Mouse (Mus musculus) forebrain, embryonic 14.5 days (tissue): ENCODE data around the gene Tnks2. TPM values are rescaled to one million over a fixed set of nuclear protein-coding genes. Genes with fewer than 3 reads are reported as not detected.

Source experiments
- ATAC-seq: fragments of 200-750 bp; cut with Nextera tagmentation; 2 replicates; pipeline ENCODE4 v1.8.0; 2017; ENCODE audit warnings: mild to moderate bottlenecking, moderate library complexity
- DNase-seq: peaks from one replicate; pipeline ENCODE4 v3.0.0-alpha.2; 2015; ENCODE audit warnings: low spot score
- H3K27ac ChIP-seq: fragments of 300-500 bp; sonication (generic); 2 replicates; pipeline ENCODE4 v1.5.1; 2014; ENCODE audit warnings: low read depth, mild to moderate bottlenecking, control low read depth, low read length, moderate library complexity
- H3K27me3 ChIP-seq: fragments of 300-500 bp; sonication (generic); replicated peaks from 2 replicates; pipeline ENCODE4 v1.6.1; 2014; ENCODE audit warnings: low read length, control low read depth, mixed read lengths; ENCODE audit not compliant: control insufficient read depth, insufficient read depth
- H3K36me3 ChIP-seq: fragments of 300-500 bp; sonication (generic); 2 replicates; pipeline ENCODE4 v1.6.1; 2014; ENCODE audit warnings: low read length, control low read depth; ENCODE audit not compliant: control insufficient read depth, insufficient read depth
- H3K4me1 ChIP-seq: fragments of 300-500 bp; sonication (generic); 2 replicates; pipeline ENCODE4 v1.6.1; 2014; ENCODE audit warnings: antibody characterized with exemption, low read length, control low read depth; ENCODE audit not compliant: control insufficient read depth, insufficient read depth
- H3K4me2 ChIP-seq: fragments of 300-500 bp; sonication (generic); 2 replicates; pipeline ENCODE4 v1.6.1; 2014; ENCODE audit warnings: mild to moderate bottlenecking, control low read depth, low read length
- H3K4me3 ChIP-seq: fragments of 300-500 bp; sonication (generic); 2 replicates; pipeline ENCODE4 v1.5.1; 2014; ENCODE audit warnings: low read depth, low read length, control low read depth
- H3K9ac ChIP-seq: fragments of 300-500 bp; sonication (generic); 2 replicates; pipeline ENCODE4 v1.6.1; 2014; ENCODE audit warnings: mild to moderate bottlenecking, low read length, control low read depth, moderate library complexity
- H3K9me3 ChIP-seq: fragments of 300-500 bp; sonication (generic); replicated peaks from 2 replicates; pipeline ENCODE4 v1.6.1; 2016; ENCODE audit warnings: low read length, control low read depth, mixed read lengths; ENCODE audit not compliant: control insufficient read depth
- WGBS: fragments of 180-500 bp; shearing (Covaris S2); extraction: QIAGEN DNeasy Blood & Tissue Kit; methylation state at CpG from one replicate; pipeline ENCODE4 v1.1.7; 2014; 5-methylcytosine and 5-hydroxymethylcytosine counted together
- polyA plus RNA-seq: library from polyadenylated mRNA; unstranded; fragments of >200 nt; fragmentation: Nextera tagmentation; extraction: Ambion mirVana; gene quantifications from 2 replicates; pipeline ENCODE4 v1.2.1, GENCODE M21; 2014

Gene Tnks2
- polyA plus RNA-seq, 1 experiment from 2014 or later: 50.0 TPM

- peaks cover 10% of the 10 kb centered on the region; the same call in 1 of the 2 replicates for H3K4me1 ChIP-seq
- no peak overlapping the region for H3K4me3 ChIP-seq
- H3K4me2 ChIP-seq: peak overlapping the region; percentile 14; the same call in 1 of the 2 replicates
- H3K27me3 ChIP-seq: no peaks in the 10 kb centered on the region
- H3K27ac ChIP-seq: no peak overlapping the region
- ATAC-seq (no peak), DNase-seq (no peak)
- H3K9ac ChIP-seq: no peak overlapping the region
- no peaks in the 10 kb centered on the region for H3K9me3 ChIP-seq
- no peaks in the 10 kb centered on the region for H3K36me3 ChIP-seq
- WGBS: 86% methylated on average over 1 of the region's 1 CpGs
Measured at GRCm38 (mm10) chr19:36916876-36917389, 82.9 kb downstream of the Tnks2 start.

GRCm38 (mm10) chr19:36918441-36919301 is 84.6 kb downstream of the Tnks2 start:
- peak overlapping the region; percentile 93 for H3K9ac ChIP-seq
- peaks cover 10% of the 10 kb centered on the region; the same call in 1 of the 2 replicates for H3K4me1 ChIP-seq
- peak overlapping the region; percentile 85 for H3K4me2 ChIP-seq
- no peaks in the 10 kb centered on the region for H3K9me3 ChIP-seq
- WGBS: under 1% methylated on average over 77 of the region's 85 CpGs
- peak; percentile 87 for DNase-seq
- no peaks in the 10 kb centered on the region for H3K27me3 ChIP-seq
- H3K27ac ChIP-seq: peak overlapping the region; percentile 88
- ATAC-seq: peak; percentile 92
- peak overlapping the region; percentile 88 for H3K4me3 ChIP-seq
- H3K36me3 ChIP-seq: no peaks in the 10 kb centered on the region

- Histone ChIP-seq H3K4me2 (peak within 1 kb of the TSS; percentile 85), H3K4me1 (peaks cover 10% of the 10 kb centered on the region; the same call in 1 of the 2 replicates), H3K36me3 (no peaks in the 10 kb centered on the region), H3K9ac (peak within 1 kb of the TSS; percentile 93), H3K9me3 (no peaks in the 10 kb centered on the region), H3K4me3 (peak within 1 kb of the TSS; percentile 88), H3K27me3 (no peaks in the 10 kb centered on the region), H3K27ac (peak within 1 kb of the TSS; percentile 88)
- DNase-seq (peak; percentile 51), ATAC-seq (peak; percentile 22; the same call in 1 of the 2 replicates)
- WGBS: 2% methylated on average over 12 of the region's 12 CpGs
Measured at GRCm38 (mm10) chr19:36919466-36919865, 85.4 kb downstream of the Tnks2 start, which contains the start of gene Fgfbp3. TSS of gene Fgfbp3 (minus strand) at chr19:36919615.

- Histone ChIP-seq H3K9ac (no peak overlapping the region), H3K27me3 (no peaks in the 10 kb centered on the region), H3K36me3 (no peaks in the 10 kb centered on the region), H3K4me2 (no peak overlapping the region), H3K9me3 (no peaks in the 10 kb centered on the region), H3K27ac (no peak overlapping the region), H3K4me1 (peaks cover 13% of the 10 kb centered on the region), H3K4me3 (no peak overlapping the region)
- WGBS: 39% methylated on average over 2 of the region's 2 CpGs
- DNase-seq (peak; percentile 87), ATAC-seq (no peak)
Measured at GRCm38 (mm10) chr19:36922015-36922414, 88.0 kb downstream of the Tnks2 start.

- no peak for DNase-seq
- WGBS: 59% methylated on average over 3 of the region's 3 CpGs
- Histone ChIP-seq H3K27ac (no peak overlapping the region), H3K4me2 (no peak overlapping the region), H3K4me1 (peaks cover 15% of the 10 kb centered on the region), H3K36me3 (no peaks in the 10 kb centered on the region), H3K9me3 (no peaks in the 10 kb centered on the region), H3K27me3 (no peaks in the 10 kb centered on the region), H3K9ac (no peak overlapping the region), H3K4me3 (no peak overlapping the region)
- ATAC-seq: no peak
Measured at GRCm38 (mm10) chr19:36922936-36923335, 88.9 kb downstream of the Tnks2 start.

GRCm38 (mm10) chr19:36925671-36926552 is 91.9 kb downstream of the Tnks2 start, which contains the start of gene Btaf1:
TSS of gene Btaf1 (plus strand) at chr19:36926079.
- under 1% methylated on average over 98 of the region's 98 CpGs for WGBS

GRCm38 (mm10) chr19:36926553-36927236 is 92.7 kb downstream of the Tnks2 start:
- H3K4me1 ChIP-seq: peaks cover 10% of the 10 kb centered on the region
- H3K4me3 ChIP-seq: peak overlapping the region; percentile 90
- H3K9ac ChIP-seq: peak overlapping the region; percentile 91
- no peaks in the 10 kb centered on the region for H3K9me3 ChIP-seq
- no peak for ATAC-seq
- H3K4me2 ChIP-seq: peak overlapping the region; percentile 91
- H3K36me3 ChIP-seq: no peaks in the 10 kb centered on the region
- peak overlapping the region; percentile 88 for H3K27ac ChIP-seq
- 1% methylated on average over 26 of the region's 26 CpGs for WGBS
- no peak for DNase-seq
- no peaks in the 10 kb centered on the region for H3K27me3 ChIP-seq

More at GRCm38 (mm10) chr19:36925671-36926552, 91.9 kb downstream of the Tnks2 start, which contains the start of gene Btaf1:
- Histone ChIP-seq H3K27me3 (no peaks in the 10 kb centered on the region), H3K4me1 (peaks cover 10% of the 10 kb centered on the region), H3K9me3 (no peaks in the 10 kb centered on the region), H3K9ac (peak within 1 kb of the TSS; percentile 91), H3K4me2 (peak within 1 kb of the TSS; percentile 91), H3K4me3 (peak within 1 kb of the TSS; percentile 90), H3K36me3 (no peaks in the 10 kb centered on the region), H3K27ac (peak within 1 kb of the TSS; percentile 88)
- DNase-seq (peak; percentile 95), ATAC-seq (peak; percentile 97)

GRCm38 (mm10) chr19:36927800-36928361 is 93.8 kb downstream of the Tnks2 start:
- Histone ChIP-seq H3K27ac (no peak overlapping the region), H3K36me3 (no peaks in the 10 kb centered on the region), H3K4me3 (no peak overlapping the region), H3K4me1 (peaks cover 10% of the 10 kb centered on the region), H3K4me2 (no peak overlapping the region), H3K27me3 (no peaks in the 10 kb centered on the region), H3K9ac (no peak overlapping the region), H3K9me3 (no peaks in the 10 kb centered on the region)
- no peak for ATAC-seq
- WGBS: 80% methylated on average over 6 of the region's 6 CpGs
- no peak for DNase-seq
